Mouse (Mus musculus): ENCODE data around the gene Ttll8.

The Ttll8 gene

GRCm38 (mm10) chr15:88861772-88862622 lies 92.2 kb downstream of the Ttll8 start, which contains the start of gene Pim3:
Pim3 (plus strand) TSS chr15:88862186.
- peak; percentile 92 to 95 for DNase-seq (ENCODE audit: low read depth in 1 of 2, low spot score in 2 of 2)

GRCm38 (mm10) chr15:88860781-88861180 lies 93.4 kb downstream of the Ttll8 start:
- no peak for DNase-seq (ENCODE audit: low read depth in 1 of 2, low spot score in 2 of 2)

DNA sequence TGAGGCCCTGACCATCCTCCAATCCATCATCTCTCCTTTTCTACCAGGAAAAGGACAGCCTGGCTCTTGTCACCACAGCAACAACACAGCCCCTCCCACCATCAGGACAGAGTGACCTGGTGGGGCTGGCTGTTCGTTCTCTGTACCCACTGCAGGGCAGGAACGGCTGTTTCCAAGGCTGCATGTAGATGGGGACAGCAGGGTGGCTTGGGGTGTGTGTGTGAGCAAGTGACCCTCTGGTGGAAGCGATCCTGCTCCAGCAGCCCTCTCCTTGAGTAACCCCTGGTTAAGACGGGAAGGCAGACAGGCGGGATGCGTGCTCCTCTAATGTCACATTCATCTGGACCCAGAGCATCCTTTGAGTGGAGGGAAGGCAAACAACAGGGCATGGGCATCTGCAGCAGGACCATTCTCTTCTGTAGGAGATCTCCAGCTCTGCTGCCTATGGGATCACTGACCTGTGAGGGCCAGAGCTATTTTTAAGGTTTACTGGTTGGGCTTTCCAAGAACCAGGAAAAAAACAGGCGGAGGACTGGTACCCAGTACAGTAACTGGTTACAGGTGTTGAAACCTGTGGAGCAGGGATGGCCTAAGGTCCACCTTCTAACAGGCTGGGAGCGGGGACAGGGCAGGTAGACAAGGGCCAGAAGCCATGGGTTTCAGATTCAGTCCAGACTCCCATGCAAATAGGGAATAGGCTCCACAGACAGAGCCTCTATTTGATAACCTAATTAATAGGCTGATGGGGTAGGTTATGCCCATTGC lies 94.8 kb downstream of the Ttll8 start:
- no peak for DNase-seq (ENCODE audit: low read depth in 1 of 2, low spot score in 2 of 2)

DNA sequence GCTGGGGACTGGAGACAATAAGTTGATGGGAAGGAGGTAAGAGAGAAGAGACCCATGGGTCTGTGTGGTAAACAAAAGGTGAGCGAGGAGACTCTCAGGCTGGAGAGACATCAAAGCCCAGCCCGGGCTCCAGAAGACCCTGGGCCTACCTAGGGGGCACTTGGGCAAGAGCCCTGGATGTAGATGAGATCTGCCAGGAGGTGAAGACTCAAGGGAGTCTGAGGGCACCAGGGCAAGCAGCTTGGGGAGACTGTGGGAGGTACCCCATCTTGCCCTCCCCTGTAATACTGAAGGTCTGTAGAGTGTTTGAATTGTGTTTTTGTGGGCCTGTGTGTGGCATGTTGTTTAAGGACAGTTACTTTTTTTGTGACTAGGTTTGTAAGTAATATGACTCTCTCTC lies 95.5 kb downstream of the Ttll8 start:
- DNase-seq (ENCODE audit: low read depth in 1 of 2, low spot score in 2 of 2) = no peak

DNA sequence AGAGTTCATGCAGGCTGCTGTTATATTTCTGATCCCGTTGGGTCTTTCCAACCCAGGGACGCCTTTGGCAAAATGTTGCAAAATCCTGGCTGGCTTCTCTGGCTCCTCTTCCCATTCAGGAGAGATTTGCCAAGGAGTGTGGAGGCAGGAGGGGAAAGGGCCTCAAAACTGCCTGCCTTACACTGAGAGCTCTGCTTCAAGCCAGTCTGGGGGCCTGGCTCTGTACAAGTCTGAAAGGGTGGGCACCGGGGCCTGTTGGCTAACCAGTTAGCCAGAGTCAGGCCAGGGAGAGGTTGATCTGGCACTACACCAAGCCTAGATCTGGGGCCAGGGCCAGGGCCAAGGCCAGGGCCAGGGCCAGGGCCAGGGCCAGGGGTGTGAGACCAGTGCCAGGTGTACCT lies 96.1 kb downstream of the Ttll8 start:
- no peak for DNase-seq (ENCODE audit: low read depth in 1 of 2, low spot score in 2 of 2)

DNA sequence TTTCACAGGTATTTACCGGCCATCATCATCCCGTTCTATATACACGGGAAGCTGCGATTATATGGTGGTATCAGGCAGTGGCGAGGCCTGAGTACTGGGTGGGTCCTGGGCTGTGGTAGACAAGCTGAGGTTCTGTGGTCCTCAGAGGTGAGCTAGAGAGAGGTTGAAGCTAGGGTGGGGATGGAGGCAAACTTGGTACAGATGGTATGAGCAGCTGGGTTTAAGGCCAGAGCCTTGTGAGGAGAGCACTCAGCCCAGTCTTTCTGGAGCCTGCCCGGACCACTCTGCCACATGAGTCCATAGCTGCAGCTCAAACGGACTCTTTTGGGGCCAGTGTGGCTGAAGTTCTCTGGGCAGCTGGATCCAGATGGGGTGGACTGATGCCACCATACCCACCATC lies 96.9 kb downstream of the Ttll8 start:
- DNase-seq (ENCODE audit: low read depth in 1 of 2, low spot score in 2 of 2) = no peak

DNA sequence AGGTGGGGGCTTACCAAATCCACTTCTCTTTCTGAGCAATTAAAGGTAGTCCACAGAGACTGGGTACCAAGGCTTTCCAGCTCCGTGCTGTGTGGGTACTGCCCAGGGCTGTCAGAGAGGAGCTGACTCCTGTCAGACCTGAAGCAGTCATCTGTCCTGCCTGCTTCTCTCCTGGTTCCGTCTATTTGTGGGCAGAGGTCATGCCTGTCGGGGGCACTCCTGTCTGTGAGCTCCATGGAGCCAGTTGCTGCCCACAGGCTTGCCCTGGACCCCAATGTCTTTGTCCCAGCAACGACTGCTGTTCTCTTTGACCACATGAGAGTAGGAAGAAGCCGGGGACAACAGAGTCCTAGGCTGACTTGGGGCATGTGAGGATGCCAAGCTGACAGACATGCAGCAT lies 97.6 kb downstream of the Ttll8 start:
- DNase-seq (ENCODE audit: low read depth in 1 of 2, low spot score in 2 of 2) = no peak

GRCm38 (mm10) chr15:88855896-88856417 lies 98.3 kb downstream of the Ttll8 start:
- DNase-seq (ENCODE audit: low read depth in 1 of 2, low spot score in 2 of 2) = no peak

DNA sequence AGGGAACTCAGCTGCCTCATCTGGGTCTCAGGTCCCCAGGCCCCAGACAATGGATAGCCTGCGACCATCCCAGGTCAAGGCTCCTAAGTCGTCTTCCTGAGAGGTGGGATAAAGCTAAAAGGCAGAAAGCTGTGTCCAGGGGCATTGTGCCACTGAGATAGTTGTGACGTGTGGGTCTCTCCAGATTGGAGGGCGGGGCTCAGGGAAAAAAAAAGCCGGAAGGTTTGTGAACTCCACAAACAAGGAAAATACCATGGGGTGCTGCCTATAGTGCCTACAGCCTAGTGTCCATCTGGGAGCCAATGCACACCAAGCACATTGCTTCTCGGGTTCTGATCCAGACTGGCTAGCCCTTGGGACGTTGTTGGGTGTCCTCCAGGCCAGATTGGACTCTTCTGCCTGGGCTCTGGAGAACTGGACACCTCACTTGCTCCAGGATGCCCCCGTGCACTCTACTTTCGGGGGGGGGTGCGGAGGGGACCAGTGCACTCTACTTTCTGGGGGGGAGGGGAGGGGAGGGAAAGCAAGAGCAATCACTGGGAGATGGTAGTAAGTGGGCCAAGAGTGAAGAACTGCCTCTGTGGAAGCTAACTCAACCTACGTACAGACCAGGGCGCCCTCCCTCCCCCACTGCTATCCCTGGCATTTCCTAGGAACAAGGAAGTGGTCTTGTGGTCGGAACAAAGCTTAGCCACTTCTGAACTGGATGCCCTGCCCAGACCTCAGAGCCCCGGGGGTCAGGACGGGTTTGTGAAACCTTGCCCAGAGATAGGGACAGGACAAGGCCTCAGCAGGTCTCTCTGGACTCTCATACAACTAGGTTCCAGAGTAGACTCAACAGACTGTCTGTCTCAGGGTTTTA lies 99.0 kb downstream of the Ttll8 start:
- DNase-seq (ENCODE audit: low read depth in 1 of 2, low spot score in 2 of 2) = no peak

DNA sequence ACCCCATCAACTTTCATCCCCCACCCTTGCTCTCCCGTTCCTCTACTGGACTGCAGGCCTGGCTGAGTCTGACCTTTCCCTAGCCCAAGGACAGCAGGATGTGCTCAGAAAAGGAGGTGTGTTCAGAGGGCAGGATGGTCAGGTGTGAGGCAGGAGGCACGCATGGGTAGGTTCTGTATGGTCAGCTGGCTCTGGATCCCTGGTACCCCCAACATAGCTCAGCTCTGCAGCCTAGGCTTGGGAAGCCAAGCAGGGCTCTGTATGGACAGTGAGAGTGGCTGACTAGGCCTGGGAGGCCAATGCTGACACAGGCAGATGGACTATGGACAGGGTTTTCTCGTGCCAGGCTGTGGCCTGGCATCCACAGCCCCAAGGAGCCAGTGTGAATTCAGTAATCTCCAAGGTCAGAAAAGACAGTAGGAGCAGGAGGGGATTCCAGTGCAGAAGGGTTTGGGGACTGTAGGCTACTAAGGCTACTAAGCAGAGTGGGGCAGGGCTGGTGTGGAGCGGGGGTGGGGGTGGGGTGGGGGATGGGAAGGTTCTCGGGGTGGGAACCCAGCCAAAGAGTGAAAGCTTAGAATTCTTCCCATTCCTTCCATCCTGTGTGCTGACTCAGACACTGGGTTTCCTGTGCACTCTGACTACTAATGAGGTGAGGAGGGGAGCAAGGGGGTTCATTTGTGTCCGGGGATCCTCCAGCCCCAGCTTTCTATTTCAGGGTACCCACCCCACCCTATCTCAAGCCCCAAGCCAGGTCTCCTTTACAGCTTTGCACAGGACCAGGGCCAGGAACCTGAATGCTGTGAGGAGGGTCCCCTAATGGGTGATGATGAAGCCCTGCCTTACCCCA lies 99.9 kb downstream of the Ttll8 start:
- no peak for DNase-seq (ENCODE audit: low read depth in 1 of 2, low spot score in 2 of 2)

DNA sequence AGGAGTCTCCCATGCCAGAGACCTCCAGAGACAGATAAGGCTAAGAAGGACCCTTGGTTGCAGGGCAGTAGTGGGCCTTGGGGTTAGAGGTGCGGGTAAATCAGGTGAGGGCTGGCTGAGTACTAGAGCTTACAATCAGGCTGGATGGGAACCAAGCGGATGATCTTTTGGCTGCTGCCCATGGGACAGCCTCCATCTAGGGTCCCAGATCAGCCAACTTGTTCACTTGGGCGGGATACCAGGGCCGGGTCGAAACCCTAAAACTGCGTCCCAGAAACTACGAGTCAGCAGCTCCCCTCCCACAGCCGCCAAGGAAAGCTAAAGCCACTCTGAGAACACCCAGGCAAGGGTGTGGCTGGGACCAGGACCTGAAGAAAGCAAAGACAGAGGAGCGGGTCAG lies 101.1 kb downstream of the Ttll8 start:
- DNase-seq (ENCODE audit: low read depth in 1 of 2, low spot score in 2 of 2) = no peak

DNA sequence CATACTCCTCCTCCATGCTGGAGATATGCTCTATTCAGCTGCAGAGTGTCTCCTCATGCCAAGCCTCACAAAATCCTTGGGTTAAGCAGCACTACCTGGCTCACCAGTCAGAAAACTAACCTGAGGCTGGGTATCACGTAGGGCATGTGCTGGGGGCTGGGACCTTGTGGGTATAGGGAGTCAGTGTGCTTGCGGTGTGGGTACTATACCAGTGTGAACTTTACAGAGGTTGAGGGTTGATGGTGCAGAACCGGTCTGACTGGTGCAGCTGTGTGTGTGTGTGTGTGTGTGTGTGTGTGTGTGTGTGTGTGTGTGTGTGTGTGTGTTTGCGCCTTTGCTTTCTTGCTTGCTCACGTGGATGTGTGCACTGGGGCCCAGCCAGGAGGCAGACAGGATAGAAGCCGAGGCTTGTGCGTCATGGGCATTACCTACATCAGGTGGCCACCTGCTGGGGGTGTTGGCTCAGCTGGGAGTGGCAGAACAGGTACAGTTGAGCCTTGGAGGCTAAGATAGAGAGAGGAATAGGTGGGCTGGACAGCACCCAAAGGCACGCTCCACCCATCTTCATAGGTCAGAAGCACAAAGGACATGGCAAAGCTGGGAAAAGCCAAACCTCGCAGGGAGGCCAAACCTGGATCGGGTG lies 102.6 kb downstream of the Ttll8 start:
- no peak for DNase-seq (ENCODE audit: low read depth in 1 of 2, low spot score in 2 of 2)

- DNase-seq (ENCODE audit: low read depth in 1 of 2, low spot score in 2 of 2) = no peak
Observed at GRCm38 (mm10) chr15:88851076-88851475, 103.1 kb downstream of the Ttll8 start.

DNA sequence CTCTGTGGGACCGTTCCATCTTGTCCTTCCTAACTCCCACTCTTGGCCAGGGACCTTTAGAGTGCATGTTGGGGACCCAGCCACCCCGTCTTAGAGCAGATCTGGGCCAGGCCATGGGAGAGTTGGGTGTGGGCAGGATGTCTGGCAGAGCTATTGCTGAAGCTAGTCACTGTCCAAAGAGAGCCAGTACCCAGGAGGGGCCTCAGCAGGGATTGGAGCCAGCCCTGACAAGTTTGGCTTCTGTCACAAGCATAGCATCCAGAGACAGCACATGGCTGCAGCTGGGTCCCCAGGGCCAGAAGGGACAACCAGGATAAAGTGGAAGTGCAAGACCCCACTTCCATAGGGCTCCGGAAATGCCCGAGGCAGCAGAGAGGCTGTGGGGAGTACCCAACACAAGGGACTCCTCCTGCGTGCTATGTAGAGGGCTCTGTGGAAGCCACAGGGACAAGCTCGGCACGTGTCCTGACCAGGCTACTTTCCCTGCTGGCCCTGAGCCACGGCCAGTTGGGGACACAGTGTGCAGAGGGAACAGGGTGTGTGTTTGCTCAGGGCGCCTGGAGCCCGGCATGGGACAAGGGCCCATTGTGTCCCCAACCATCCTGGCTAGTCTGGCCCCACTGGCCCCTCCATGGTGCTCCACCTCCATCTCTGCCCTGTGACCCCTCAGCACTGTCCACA lies 103.9 kb downstream of the Ttll8 start:
- no peak for DNase-seq (ENCODE audit: low read depth in 1 of 2, low spot score in 2 of 2)

GRCm38 (mm10) chr15:88849621-88850020 lies 104.6 kb downstream of the Ttll8 start:
- no peak for DNase-seq (ENCODE audit: low read depth in 1 of 2, low spot score in 2 of 2)

- no peak for DNase-seq (ENCODE audit: low read depth in 1 of 2, low spot score in 2 of 2)
Observed at GRCm38 (mm10) chr15:88848661-88849060, 105.6 kb downstream of the Ttll8 start.

DNA sequence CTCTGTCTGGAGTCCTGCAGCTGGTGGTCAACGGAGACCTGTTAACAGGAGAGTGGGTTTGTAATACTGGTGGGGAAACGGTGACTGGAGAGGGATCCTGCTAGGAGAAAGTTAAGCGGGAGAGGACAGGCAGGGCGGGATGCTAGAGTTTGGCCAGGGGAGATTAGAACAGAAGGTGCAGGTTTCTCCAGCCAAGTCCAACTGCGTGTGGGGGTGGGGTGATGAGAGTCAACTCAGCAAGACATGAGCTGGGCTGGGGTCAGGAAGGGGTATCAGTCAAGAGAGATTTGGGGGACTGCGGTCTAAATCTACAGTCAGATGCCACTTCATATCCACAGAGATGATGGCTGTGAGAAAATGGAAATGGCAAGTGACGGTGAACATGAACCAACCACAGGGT lies 109.3 kb downstream of the Ttll8 start:
- no peak for DNase-seq (ENCODE audit: low read depth in 1 of 2, low spot score in 2 of 2)

GRCm38 (mm10) chr15:88843486-88844097 lies 110.6 kb downstream of the Ttll8 start:
- no peak for DNase-seq (ENCODE audit: low read depth in 1 of 2, low spot score in 2 of 2)

DNA sequence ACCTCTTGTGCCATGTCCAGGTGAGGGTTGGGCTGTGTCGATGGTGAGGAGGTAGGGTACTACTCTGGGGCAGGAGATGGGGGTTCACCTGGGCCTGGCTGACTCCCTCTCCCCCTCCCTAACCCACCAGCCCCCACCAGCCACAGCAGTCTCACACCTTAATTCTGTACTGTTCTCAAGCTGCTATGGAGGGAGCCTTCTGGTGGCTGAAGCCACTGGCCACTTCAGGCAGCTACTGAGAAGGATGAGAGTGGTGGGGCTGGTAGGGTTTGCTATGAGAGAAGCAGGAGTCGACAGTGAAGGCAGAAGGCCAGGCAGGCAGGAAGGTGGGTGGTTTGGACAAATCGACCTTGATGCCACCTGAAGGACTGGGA lies 111.9 kb downstream of the Ttll8 start:
- no peak for DNase-seq (ENCODE audit: low read depth in 1 of 2, low spot score in 2 of 2)

Measured in monocyte, adult 2 months (primary cell).